In the genomic region with DNA sequence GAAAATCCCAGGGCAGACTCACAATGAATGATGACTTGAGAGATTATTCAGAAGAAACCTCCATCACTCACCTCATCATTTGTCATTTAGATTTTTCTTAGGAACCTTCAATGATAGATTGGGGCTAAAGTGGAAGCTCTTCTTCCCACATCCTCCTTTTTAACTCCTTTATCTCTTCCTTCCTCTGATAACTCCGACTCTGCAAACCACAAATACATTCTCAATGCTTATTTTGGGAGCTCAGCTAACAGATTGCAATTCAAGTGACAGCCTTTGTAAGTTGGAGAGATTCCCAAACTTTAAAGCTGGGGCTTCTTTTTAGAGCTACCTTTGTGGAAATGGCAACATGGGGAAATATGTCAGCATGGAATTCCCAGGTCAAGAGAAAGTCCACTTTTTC, we compare ENCODE assay signal across 17 mouse cellular contexts.
"Had no signal": no experiment of that assay in that cellular context is flagged by ENCODE, and none has a peak within 500 bp of the region (broad histone marks: within the 10 kb centered on the region; RNA-seq: fewer than 3 reads in every experiment).

No protein-coding gene starts in this region.

- H3K9ac ChIP-seq: liver, embryonic 13.5 days; stomach, embryonic 15.5 days had no signal

- H3K4me1 ChIP-seq: liver, embryonic 13.5 days; stomach, embryonic 15.5 days had no signal

- H3K9me3 ChIP-seq: liver, embryonic 13.5 days; stomach, embryonic 15.5 days had no signal

- H3K4me2 ChIP-seq: liver, embryonic 13.5 days; midbrain, embryonic 11.5 days; stomach, embryonic 15.5 days had no signal

- DNase-seq: kidney, adult 2 months; kidney, postnatal 25 days; layer of hippocampus, adult 9-11 months; liver, embryonic 13.5 days; lung, adult 2 months; lung, postnatal 14 days; lung, postnatal 4 days; midbrain, embryonic 14.5 days; right cerebral cortex, postnatal 14 days; spleen, adult 18-20 months; thymus, adult 2 months; thymus, postnatal 14 days; thymus, postnatal 4 days had no signal

- H3K4me3 ChIP-seq: layer of hippocampus, adult 2 months; liver, embryonic 13.5 days; stomach, embryonic 15.5 days had no signal

- H3K36me3 ChIP-seq: liver, embryonic 13.5 days; stomach, embryonic 15.5 days had no signal

- H3K27ac ChIP-seq: kidney, postnatal 0 days; layer of hippocampus, adult 2 months; liver, embryonic 13.5 days; stomach, embryonic 15.5 days had no signal

- H3K27me3 ChIP-seq: liver, embryonic 13.5 days; stomach, embryonic 15.5 days had no signal
